Mouse (Mus musculus) midbrain, postnatal 0 days (tissue): Measurements from ENCODE around the gene Arl4c. TPM values are rescaled to one million over a fixed set of nuclear protein-coding genes. Genes with fewer than 3 reads are reported as not detected.

Experiments used
- ATAC-seq: fragments of 200-750 bp; cut with Nextera tagmentation; 2 replicates; pipeline ENCODE4 v1.8.0; 2017; ENCODE audit warnings: moderate number of reproducible peaks, mild to moderate bottlenecking, moderate TSS enrichment, moderate library complexity; ENCODE audit not compliant: low FRiP score
- DNase-seq: peaks from one replicate; pipeline ENCODE4 v3.0.0-alpha.2; 2015; ENCODE audit warnings: low spot score
- H3K27ac ChIP-seq: fragments of 300-500 bp; sonication (generic); 2 replicates; pipeline ENCODE4 v1.5.1; 2014; ENCODE audit warnings: low read depth, mild to moderate bottlenecking, low read length, mixed read lengths
- H3K27me3 ChIP-seq: fragments of 300-500 bp; sonication (generic); 2 replicates; pipeline ENCODE4 v1.6.1; 2014; ENCODE audit warnings: low read length, control low read depth, mixed read lengths; ENCODE audit not compliant: insufficient read depth
- H3K36me3 ChIP-seq: fragments of 300-500 bp; sonication (generic); 2 replicates; pipeline ENCODE4 v1.6.1; 2014; ENCODE audit warnings: low read length, control low read depth, mixed read lengths; ENCODE audit not compliant: insufficient read depth
- H3K4me1 ChIP-seq: fragments of 300-500 bp; sonication (generic); 2 replicates; pipeline ENCODE4 v1.6.1; 2014; ENCODE audit warnings: mild to moderate bottlenecking, control low read depth, antibody characterized with exemption, low read length, mixed read lengths; ENCODE audit not compliant: insufficient read depth
- H3K4me2 ChIP-seq: fragments of 300-500 bp; sonication (generic); 2 replicates; pipeline ENCODE4 v1.6.1; 2014; ENCODE audit warnings: low read depth, mild to moderate bottlenecking, low read length, mixed read lengths; ENCODE audit not compliant: poor library complexity, severe bottlenecking
- H3K4me3 ChIP-seq: fragments of 300-500 bp; sonication (generic); 2 replicates; pipeline ENCODE4 v1.5.1; 2014; ENCODE audit warnings: low read depth, mild to moderate bottlenecking, low read length, moderate library complexity
- H3K9ac ChIP-seq: fragments of 300-500 bp; sonication (generic); replicated peaks from 2 replicates; pipeline ENCODE4 v1.6.1; 2014; ENCODE audit warnings: mild to moderate bottlenecking, low read length, moderate library complexity, mixed read lengths; ENCODE audit not compliant: poor library complexity, severe bottlenecking
- H3K9me3 ChIP-seq: fragments of 300-500 bp; sonication (generic); 2 replicates; pipeline ENCODE4 v1.6.1; 2016; ENCODE audit warnings: low read length, control low read depth
- CTCF ChIP-seq: IDR thresholded peaks from 2 replicates; pipeline ENCODE4 v1.5.1; 2016; ENCODE audit warnings: antibody characterized with exemption, mild to moderate bottlenecking
- WGBS: fragments of 180-500 bp; shearing (Covaris S2); extraction: QIAGEN DNeasy Blood & Tissue Kit; methylation state at CpG from one replicate; pipeline ENCODE4 v1.1.7; 2014; 5-methylcytosine and 5-hydroxymethylcytosine counted together
- polyA plus RNA-seq: library from polyadenylated mRNA; unstranded; fragments of >200 nt; fragmentation: Nextera tagmentation; extraction: Ambion mirVana; gene quantifications from 2 replicates; pipeline ENCODE4 v1.2.1, GENCODE M21; 2015
- total RNA-seq: library from RNA; depleted of rRNA; stranded (reverse); fragments of >200 nt; gene quantifications from 2 replicates; pipeline ENCODE4 v1.2.3, GENCODE M21; 2014

The Arl4c gene
- total and polyA plus RNA-seq, 2 experiments from 2014 or later, result 47.4 to 101 TPM

- H3K4me2 ChIP-seq, result no peak overlapping the region
- no peak overlapping the region for H3K9ac ChIP-seq
- H3K4me3 ChIP-seq, result no peak overlapping the region
- H3K27me3 ChIP-seq, result no peaks in the 10 kb centered on the region
- no peaks in the 10 kb centered on the region for H3K9me3 ChIP-seq
- 72% methylated on average over 8 of the region's 8 CpGs for WGBS
- H3K4me1 ChIP-seq, result no peaks in the 10 kb centered on the region
- ATAC-seq (no peak), DNase-seq (no peak)
- H3K36me3 ChIP-seq, result no peaks in the 10 kb centered on the region
- TF ChIP-seq CTCF, result no peak
- no peak overlapping the region for H3K27ac ChIP-seq
Observed at GRCm38 (mm10) chr1:88744261-88744660, 42.2 kb upstream of the Arl4c start.

GRCm38 (mm10) chr1:88742372-88742771, 40.4 kb upstream of the Arl4c start:
- no peak overlapping the region for H3K4me2 ChIP-seq
- no peak overlapping the region for H3K9ac ChIP-seq
- H3K4me3 ChIP-seq, result no peak overlapping the region
- no peaks in the 10 kb centered on the region for H3K9me3 ChIP-seq
- H3K4me1 ChIP-seq, result no peaks in the 10 kb centered on the region
- peak; percentile 96 for TF ChIP-seq CTCF
- H3K27me3 ChIP-seq, result no peaks in the 10 kb centered on the region
- peak; percentile 77 for DNase-seq
- 0 out of 2 replicates have a peak, but pooled peaks have one; percentile 31 for ATAC-seq
- H3K36me3 ChIP-seq, result no peaks in the 10 kb centered on the region
- H3K27ac ChIP-seq, result no peak overlapping the region
- WGBS, result 41% methylated on average over 7 of the region's 7 CpGs

GRCm38 (mm10) chr1:88739546-88739945, 37.5 kb upstream of the Arl4c start:
- TF ChIP-seq CTCF, result no peak
- DNase-seq (no peak), ATAC-seq (no peak)
- Histone ChIP-seq H3K9ac (no peak overlapping the region), H3K9me3 (no peaks in the 10 kb centered on the region), H3K27me3 (no peaks in the 10 kb centered on the region), H3K4me1 (no peaks in the 10 kb centered on the region), H3K36me3 (no peaks in the 10 kb centered on the region), H3K4me2 (no peak overlapping the region), H3K4me3 (no peak overlapping the region), H3K27ac (no peak overlapping the region)
- 80% methylated on average over 4 of the region's 4 CpGs for WGBS

GRCm38 (mm10) chr1:88738931-88739330, 36.9 kb upstream of the Arl4c start:
- H3K4me1 ChIP-seq, result no peaks in the 10 kb centered on the region
- no peak overlapping the region for H3K4me3 ChIP-seq
- H3K9me3 ChIP-seq, result no peaks in the 10 kb centered on the region
- H3K4me2 ChIP-seq, result no peak overlapping the region
- ATAC-seq (no peak), DNase-seq (no peak)
- H3K27me3 ChIP-seq, result no peaks in the 10 kb centered on the region
- 73% methylated on average over 3 of the region's 3 CpGs for WGBS
- no peak overlapping the region for H3K27ac ChIP-seq
- no peak overlapping the region for H3K9ac ChIP-seq
- no peaks in the 10 kb centered on the region for H3K36me3 ChIP-seq
- no peak for TF ChIP-seq CTCF

GRCm38 (mm10) chr1:88729496-88729895, 27.5 kb upstream of the Arl4c start:
- Histone ChIP-seq H3K4me1 (no peaks in the 10 kb centered on the region), H3K4me3 (no peak overlapping the region), H3K36me3 (no peaks in the 10 kb centered on the region), H3K27me3 (no peaks in the 10 kb centered on the region), H3K4me2 (no peak overlapping the region), H3K9me3 (no peaks in the 10 kb centered on the region), H3K9ac (no peak overlapping the region), H3K27ac (no peak overlapping the region)
- WGBS, result 88% methylated on average over 1 of the region's 1 CpGs
- no peak for DNase-seq
- no peak for ATAC-seq
- TF ChIP-seq CTCF, result no peak

GRCm38 (mm10) chr1:88727369-88727768, 25.3 kb upstream of the Arl4c start:
- Histone ChIP-seq H3K4me1 (no peaks in the 10 kb centered on the region), H3K36me3 (no peaks in the 10 kb centered on the region), H3K27ac (no peak overlapping the region), H3K4me2 (no peak overlapping the region), H3K9me3 (no peaks in the 10 kb centered on the region), H3K9ac (no peak overlapping the region), H3K27me3 (no peaks in the 10 kb centered on the region), H3K4me3 (no peak overlapping the region)
- no peak for TF ChIP-seq CTCF
- ATAC-seq, result no peak
- no peak for DNase-seq
- 95% methylated on average over 1 of the region's 1 CpGs for WGBS
